Mouse (Mus musculus): ENCODE measurements around the gene Kalrn. TPM values are rescaled to one million over a fixed set of nuclear protein-coding genes. Genes with fewer than 3 reads are reported as not detected.
A peak's percentile ranks its signal among the peaks of the same experiment; 100 is the strongest.

Kalrn gene
- total RNA-seq, 2 experiments from 2014 or later, result 6.1 to 17.5 TPM

DNA sequence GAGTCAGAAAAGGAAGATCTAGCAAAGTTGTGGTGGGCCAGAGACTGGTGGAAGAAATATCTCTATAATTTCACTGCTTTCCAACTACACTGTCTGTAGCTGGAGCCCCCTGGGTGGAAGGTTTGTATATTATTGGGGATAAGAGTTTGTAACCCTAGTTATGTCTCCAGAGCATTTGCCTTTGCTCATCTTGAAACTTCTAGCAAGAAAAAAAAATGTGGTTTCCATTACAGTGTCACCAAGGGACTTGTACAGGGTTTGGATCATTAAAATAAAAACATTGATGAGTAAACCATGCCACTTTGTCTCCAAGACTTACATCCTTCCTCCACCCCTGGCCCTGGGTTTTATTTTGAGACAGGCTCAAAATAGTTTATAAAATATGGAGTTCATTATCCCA is 71.2 kb downstream of the Kalrn start:
- DNase-seq, result no peak

GRCm38 (mm10) chr16:34494741-34495140 is 78.6 kb downstream of the Kalrn start:
- no peak for DNase-seq

DNA sequence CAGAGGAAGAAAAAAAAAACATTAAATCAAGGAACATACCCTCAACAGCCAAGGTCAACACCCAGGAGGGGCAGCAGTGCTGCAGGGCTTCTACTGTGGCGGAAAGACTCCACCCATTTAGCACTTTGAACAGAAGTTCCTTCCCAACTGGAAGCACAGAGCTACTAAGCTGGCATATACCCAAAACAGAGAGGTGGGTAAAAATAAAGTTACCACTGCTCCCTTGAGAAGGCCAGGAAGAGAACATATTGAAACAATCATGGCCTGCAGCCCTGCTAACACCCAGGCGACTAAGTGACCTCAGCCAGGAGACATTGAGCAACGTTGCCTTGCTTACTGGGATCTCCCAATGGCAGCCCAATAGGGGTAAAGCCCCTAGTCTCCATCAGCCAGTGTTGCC is 79.4 kb downstream of the Kalrn start:
- peak in 1 of 2 experiments; percentile 26 for DNase-seq

DNA sequence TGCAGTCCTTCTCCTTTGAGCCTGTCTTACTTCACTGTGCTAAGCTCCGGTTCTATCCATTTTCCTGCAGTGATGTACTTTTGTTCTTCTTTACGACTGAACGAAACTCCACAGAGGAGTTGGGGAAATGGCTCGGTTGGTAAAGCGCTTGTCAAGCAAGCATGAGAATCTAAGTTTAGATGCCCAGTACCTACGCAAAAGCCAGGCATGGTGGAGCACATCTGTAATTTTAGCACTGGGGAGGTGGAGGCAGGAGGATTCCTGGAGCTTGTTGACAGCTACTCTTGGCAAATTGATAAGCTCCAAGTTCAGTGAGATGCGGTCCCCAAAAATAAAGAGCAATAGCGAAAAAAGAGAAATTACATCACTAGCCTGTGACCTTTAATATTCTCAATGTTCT is 82.1 kb downstream of the Kalrn start:
- no peak for DNase-seq

DNA sequence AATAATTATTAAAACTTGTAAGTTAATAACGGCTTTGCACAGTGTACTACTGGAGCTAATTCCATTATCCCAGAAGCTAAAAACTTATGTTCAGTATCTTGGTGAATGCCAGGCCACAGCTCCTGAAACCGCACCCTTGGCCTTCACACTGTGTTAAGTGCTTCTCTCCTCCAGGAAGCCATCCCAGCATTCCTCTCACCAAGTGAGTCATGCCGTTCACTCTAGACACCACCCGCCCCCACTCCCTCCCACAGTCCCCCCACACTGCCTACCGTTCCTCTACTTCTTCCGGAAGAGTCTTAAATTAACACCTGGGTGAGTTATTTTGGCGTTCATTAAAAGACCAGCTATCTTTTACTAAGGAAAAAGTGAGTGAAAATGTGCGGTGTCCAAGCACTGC is 82.8 kb downstream of the Kalrn start:
- DNase-seq, result peak; percentile 39 to 41

GRCm38 (mm10) chr16:34489805-34490325 is 83.5 kb downstream of the Kalrn start:
- no peak for DNase-seq

GRCm38 (mm10) chr16:34487823-34488222 is 85.5 kb downstream of the Kalrn start:
- DNase-seq, result no peak

DNA sequence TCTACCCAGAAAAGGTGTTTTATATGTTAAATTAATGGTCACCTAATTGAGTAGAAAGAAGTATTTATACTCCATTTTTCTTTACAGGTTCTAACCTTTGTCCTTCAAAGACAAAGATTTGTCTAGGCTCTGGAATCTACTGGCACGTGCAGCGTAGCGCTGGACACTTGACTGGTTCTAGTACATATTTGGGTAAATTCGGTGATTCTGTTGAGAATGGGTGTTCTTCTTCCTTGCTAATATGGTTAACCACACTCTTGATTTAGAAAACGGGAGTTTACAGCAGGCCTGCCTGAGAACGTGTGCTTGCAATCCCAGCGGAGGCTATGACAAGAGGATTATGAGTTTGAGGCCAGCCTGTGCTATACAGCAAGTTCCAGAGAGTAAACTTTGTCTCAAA is 86.1 kb downstream of the Kalrn start:
- DNase-seq, result no peak

DNA sequence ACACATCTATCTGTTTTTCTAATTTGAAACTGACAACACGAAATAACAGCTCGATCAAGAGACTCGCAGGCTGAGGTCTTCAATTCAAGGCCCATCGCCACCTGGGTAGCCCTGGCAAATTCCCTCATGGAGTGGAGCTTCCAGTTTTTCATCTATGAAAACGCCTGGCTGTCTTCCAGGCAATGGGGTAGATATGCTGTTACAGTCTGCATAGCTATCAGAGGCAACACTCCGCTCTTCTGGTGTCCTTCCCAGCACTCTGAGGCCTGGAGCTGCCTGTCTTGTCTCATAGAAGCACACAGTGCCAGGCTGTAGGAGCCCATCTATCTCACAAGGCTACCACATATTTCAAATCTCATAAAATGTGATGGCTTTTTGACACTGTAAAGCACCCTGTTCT is 87.8 kb downstream of the Kalrn start:
- DNase-seq, result peak in 1 of 2 experiments; percentile 15

GRCm38 (mm10) chr16:34484921-34485320 is 88.4 kb downstream of the Kalrn start:
- DNase-seq, result peak; percentile 39 to 47

GRCm38 (mm10) chr16:34484213-34484612 is 89.1 kb downstream of the Kalrn start:
- no peak for DNase-seq

DNA sequence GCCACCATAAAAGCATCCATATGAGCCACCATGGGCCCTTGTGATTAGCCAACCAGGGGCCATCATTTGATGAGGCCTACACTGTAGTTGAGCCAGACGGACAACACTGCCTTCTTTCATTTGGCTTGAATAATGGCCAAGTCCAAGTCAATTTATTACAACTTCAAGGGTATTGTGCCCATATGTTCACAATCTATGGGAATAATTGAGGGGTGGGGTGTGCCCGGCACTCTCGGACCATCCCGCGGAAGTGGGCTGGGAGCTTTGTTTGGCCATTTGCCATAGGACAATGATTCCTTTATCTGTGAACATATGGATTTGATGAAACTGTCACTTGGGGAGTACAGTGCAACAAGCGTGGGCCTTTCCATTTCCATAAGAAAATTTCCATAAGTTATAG is 89.6 kb downstream of the Kalrn start:
- DNase-seq, result no peak

- DNase-seq, result no peak
These were observed 98.6 kb downstream of the Kalrn start for GRCm38 (mm10) chr16:34474741-34475140.

- DNase-seq, result no peak
These were observed 99.4 kb downstream of the Kalrn start for GRCm38 (mm10) chr16:34473891-34474290.

GRCm38 (mm10) chr16:34471441-34471840 is 101.9 kb downstream of the Kalrn start:
- DNase-seq, result no peak

DNA sequence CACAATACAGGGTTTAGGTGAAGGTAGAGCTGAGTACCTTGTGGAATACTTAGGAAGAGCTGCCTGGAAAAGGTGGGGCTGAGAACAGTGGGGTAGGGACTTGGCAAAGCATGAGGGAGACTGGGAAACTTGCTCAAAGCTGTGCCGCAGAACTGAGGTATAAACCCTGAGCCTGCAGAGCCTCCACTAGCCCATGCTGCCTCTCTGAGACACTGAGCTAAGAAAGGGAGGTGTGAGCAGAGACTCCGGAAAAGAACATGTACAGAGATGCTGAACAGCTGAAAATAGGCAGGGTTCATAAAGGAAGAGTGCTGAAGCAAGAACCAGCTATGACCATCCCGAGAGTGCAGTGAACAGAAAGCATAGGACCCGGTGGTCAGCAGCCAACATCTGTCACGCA is 103.0 kb downstream of the Kalrn start:
- no peak for DNase-seq

DNA sequence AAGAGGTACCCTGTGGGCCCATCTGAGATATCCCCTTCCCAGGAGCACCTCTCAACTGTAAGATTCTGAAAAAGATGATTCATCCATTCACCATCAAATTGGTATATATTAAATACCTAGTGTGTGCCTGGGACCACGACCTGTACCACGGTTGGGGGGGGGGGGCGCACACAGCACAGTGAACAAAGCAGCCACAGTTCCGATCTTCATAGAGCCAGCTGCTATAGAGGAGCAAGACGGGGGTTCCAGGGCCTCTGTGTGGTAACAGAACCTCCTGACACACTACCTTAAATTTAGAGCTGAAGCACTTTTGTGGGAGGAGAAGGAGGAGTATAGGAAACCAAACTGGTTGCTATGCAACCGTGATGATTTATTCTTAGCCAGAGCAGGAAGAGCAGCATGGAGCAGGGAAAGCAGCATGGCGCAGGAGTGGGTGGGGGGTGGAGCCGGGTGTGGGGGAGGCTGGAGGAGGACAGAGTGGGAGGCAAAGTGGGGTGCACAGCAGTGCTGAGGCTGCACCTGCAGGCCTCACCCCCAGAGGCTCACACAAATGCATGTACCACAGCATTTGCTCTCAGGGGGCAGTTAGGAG is 104.0 kb downstream of the Kalrn start:
- DNase-seq, result peak in 1 of 2 experiments; percentile 23

- no peak for DNase-seq
These were observed 106.7 kb downstream of the Kalrn start for GRCm38 (mm10) chr16:34466649-34467048.

DNA sequence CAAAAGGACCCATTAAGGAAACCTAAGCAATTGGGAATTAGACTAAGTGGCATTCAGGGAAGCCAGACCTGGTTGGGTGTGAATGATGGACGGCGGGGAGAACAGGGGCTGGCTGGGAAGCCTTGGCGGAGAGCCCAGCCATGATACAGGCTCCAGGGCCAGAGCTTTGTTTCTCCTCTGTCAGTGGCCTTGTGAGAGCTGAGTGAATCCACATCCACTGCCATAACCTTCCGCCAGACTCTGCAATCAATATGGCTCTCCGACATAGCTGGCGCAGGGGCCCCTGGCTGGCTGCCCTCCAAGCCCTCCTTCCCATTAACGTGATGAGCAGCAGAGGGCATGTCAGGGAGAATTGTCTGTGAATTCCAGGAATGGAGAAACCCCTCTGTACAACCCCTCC is 117.0 kb downstream of the Kalrn start:
- peak; percentile 80 for DNase-seq

DNA sequence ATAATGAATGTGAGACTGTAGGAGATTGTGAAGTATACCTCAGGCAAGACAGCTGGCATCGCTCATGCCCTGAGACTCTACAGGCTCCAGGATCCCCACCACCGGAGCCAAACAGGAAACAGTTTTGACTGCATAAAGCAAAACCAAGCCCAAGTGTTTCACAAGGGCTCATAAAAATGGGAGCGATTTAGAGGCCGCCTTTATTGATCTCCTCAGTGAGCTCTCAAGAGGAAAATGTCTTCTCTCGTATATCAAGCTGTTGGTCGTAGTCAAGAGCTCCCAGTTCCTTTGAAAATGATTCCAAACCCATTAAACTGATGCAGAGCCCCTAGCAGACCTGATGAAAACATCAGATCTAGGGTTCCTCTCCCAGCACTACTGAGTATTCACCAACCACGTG is 127.7 kb downstream of the Kalrn start:
- no peak for DNase-seq

GRCm38 (mm10) chr16:34441704-34442103 is 131.6 kb downstream of the Kalrn start:
- DNase-seq, result no peak

DNA sequence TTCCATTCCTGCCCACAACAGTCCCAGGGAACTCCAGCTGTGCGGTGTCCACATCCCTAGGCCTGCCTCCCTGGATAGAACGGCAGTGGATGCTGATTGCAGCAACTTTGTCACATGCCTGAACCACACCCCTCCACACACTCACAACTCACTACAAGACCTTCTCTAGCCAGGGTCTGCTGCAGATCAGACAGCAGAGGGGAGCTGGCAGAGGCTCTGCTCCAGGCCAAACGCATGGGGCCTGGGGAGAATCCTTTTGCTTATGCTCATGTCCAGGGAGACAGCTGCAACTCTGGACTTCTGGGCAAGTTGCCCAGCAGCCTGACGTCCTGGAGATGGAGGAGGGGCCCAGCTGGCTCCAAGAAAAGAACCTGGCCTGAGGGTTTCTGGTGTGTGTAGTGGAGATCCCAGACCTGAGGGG is 132.3 kb downstream of the Kalrn start:
- peak; percentile 73 to 75 for DNase-seq

DNA sequence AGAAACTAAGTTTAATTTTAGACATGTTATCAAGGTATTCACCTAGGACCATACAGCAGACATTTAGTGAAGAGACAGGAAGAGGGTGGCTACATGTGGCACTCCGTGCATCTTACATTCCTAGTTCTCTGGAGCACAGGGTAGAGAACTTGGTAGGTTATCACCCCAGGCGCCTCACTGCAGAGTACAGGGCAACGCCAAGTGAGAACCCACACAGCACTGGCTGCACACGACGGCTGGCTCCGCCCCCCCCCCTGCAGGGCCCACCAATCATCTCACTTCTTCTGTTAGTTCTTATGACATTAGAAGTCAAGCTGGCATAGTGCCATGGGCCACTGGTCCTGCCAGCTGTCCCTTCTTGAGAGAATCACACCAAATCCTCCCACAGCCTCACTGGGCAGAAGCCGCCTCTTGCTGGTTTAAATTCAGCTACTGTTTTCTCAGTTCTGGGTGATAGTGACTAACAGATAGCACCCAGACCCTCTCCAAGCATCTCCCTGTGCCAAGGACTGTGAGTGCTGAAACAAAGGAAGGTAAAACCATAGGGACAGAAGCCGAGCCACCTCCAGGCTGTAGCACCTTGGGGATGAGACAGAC is 133.2 kb downstream of the Kalrn start:
- DNase-seq, result no peak

GRCm38 (mm10) chr16:34430131-34430530 is 143.2 kb downstream of the Kalrn start:
- DNase-seq, result no peak
